Mouse (Mus musculus): ENCODE data around the gene Mpp3.

- TF ChIP-seq REST (IDR thresholded peaks at IDR 0.05; ENCODE audit: insufficient read depth, insufficient read length) (no peak), MAX (IDR thresholded peaks at IDR 0.05; ENCODE audit: low read depth) (no peak), TCF3 (IDR thresholded peaks at IDR 0.05; ENCODE audit: insufficient read length, low read depth) (no peak), POLR2A (IDR thresholded peaks at IDR 0.05; ENCODE audit: insufficient read length, low read depth) (no peak), POLR2AphosphoS2 (IDR thresholded peaks at IDR 0.05; ENCODE audit: insufficient read length, low read depth) (peak; percentile 85), E2F4 (IDR thresholded peaks at IDR 0.05; ENCODE audit: insufficient read depth) (no peak), MYOD1 (IDR thresholded peaks at IDR 0.05; ENCODE audit: control insufficient read depth in 1 of 3, insufficient read length in 2 of 3, low read depth in 2 of 3) (no peak), USF1 (IDR thresholded peaks at IDR 0.05; ENCODE audit: low read depth) (no peak), MYOG (IDR thresholded peaks at IDR 0.05; ENCODE audit: control insufficient read depth in 1 of 3, insufficient read depth in 1 of 3, insufficient read length in 2 of 3, low read depth in 2 of 3) (no peak), CEBPB (IDR thresholded peaks at IDR 0.05; ENCODE audit: insufficient read depth, poor library complexity, severe bottlenecking) (no peak), TCF12 (IDR thresholded peaks at IDR 0.05; ENCODE audit: insufficient read depth, poor library complexity, severe bottlenecking) (no peak), SRF (IDR thresholded peaks at IDR 0.05; ENCODE audit: control insufficient read depth, insufficient read length, low read depth) (no peak)
These were observed 58.4 kb downstream of the Mpp3 start for GRCm38 (mm10) chr11:101969835-101970234.
